Mouse (Mus musculus): ENCODE measurements around the gene Fmo2.
A peak's percentile ranks its signal among the peaks of the same experiment; 100 is the strongest.

Fmo2 gene

GRCm38 (mm10) chr1:162891980-162892451 lies 6.5 kb downstream of the Fmo2 start:
- DNase-seq (ENCODE audit: low spot score), result peak; percentile 52

GRCm38 (mm10) chr1:162888646-162889045 lies 9.9 kb downstream of the Fmo2 start:
- no peak for DNase-seq (ENCODE audit: low spot score)

- DNase-seq (ENCODE audit: low spot score), result no peak
These were observed 10.9 kb downstream of the Fmo2 start for GRCm38 (mm10) chr1:162887644-162888043.

- DNase-seq (ENCODE audit: low spot score), result no peak
These were observed 12.2 kb downstream of the Fmo2 start for GRCm38 (mm10) chr1:162886138-162886816.

GRCm38 (mm10) chr1:162882681-162883080 lies 15.8 kb downstream of the Fmo2 start:
- DNase-seq (ENCODE audit: low spot score), result no peak

- peak; percentile 75 for DNase-seq (ENCODE audit: low spot score)
These were observed 18.7 kb downstream of the Fmo2 start for GRCm38 (mm10) chr1:162879595-162880369.

GRCm38 (mm10) chr1:162875091-162875490 lies 23.4 kb downstream of the Fmo2 start:
- DNase-seq (ENCODE audit: low spot score), result no peak

GRCm38 (mm10) chr1:162871701-162872311 lies 26.7 kb downstream of the Fmo2 start:
- no peak for DNase-seq (ENCODE audit: low spot score)

GRCm38 (mm10) chr1:162870978-162871377 lies 27.5 kb downstream of the Fmo2 start:
- DNase-seq (ENCODE audit: low spot score), result no peak

GRCm38 (mm10) chr1:162867396-162867795 lies 31.1 kb downstream of the Fmo2 start:
- DNase-seq (ENCODE audit: low spot score), result no peak

GRCm38 (mm10) chr1:162866280-162866681 lies 32.2 kb downstream of the Fmo2 start, which contains the start of gene Fmo1:
Gene Fmo1, minus strand, starts transcription at chr1:162866610.
- no peak for DNase-seq (ENCODE audit: low spot score)

GRCm38 (mm10) chr1:162865493-162865830 lies 33.1 kb downstream of the Fmo2 start:
- no peak for DNase-seq (ENCODE audit: low spot score)

GRCm38 (mm10) chr1:162864816-162865492 lies 33.6 kb downstream of the Fmo2 start:
- DNase-seq (ENCODE audit: low spot score), result no peak

GRCm38 (mm10) chr1:162864279-162864678 lies 34.2 kb downstream of the Fmo2 start:
- DNase-seq (ENCODE audit: low spot score), result no peak

- DNase-seq (ENCODE audit: low spot score), result no peak
These were observed 34.9 kb downstream of the Fmo2 start for GRCm38 (mm10) chr1:162863579-162863978.

GRCm38 (mm10) chr1:162862328-162862727 lies 36.2 kb downstream of the Fmo2 start:
- no peak for DNase-seq (ENCODE audit: low spot score)

- no peak for DNase-seq (ENCODE audit: low spot score)
These were observed 38.4 kb downstream of the Fmo2 start for GRCm38 (mm10) chr1:162859996-162860605.

- no peak for DNase-seq (ENCODE audit: low spot score)
These were observed 39.0 kb downstream of the Fmo2 start for GRCm38 (mm10) chr1:162859545-162859976.

GRCm38 (mm10) chr1:162858748-162859130 lies 39.8 kb downstream of the Fmo2 start:
- no peak for DNase-seq (ENCODE audit: low spot score)

- no peak for DNase-seq (ENCODE audit: low spot score)
These were observed 40.5 kb downstream of the Fmo2 start for GRCm38 (mm10) chr1:162857766-162858747.

Data from urinary bladder, postnatal 14 days (tissue).